Mouse (Mus musculus): ENCODE measurements around the gene Cd276. TPM values are rescaled to one million over a fixed set of nuclear protein-coding genes. Genes with fewer than 3 reads are reported as not detected.

The Cd276 gene
- 33.2 and 38.1 TPM in 2 replicates for polyA plus RNA-seq (2014; fragmentation: Nextera tagmentation; extraction: Ambion mirVana)

- Histone ChIP-seq H3K4me3 (replicated peaks; ENCODE audit: low read depth, low read length) (peak within 1 kb of the TSS; percentile 85), H3K9ac (replicated peaks; ENCODE audit: low read length) (peak within 1 kb of the TSS; percentile 98), H3K27ac (replicated peaks; ENCODE audit: low read depth, low read length) (peak within 1 kb of the TSS; percentile 99), H3K27me3 (ENCODE audit: control insufficient read depth, insufficient read depth, low read length) (no peaks in the 10 kb centered on the region), H3K4me1 (ENCODE audit: control insufficient read depth, insufficient read depth, low read length) (peaks cover 35% of the 10 kb centered on the region), H3K9me3 (ENCODE audit: control insufficient read depth, low read length) (no peaks in the 10 kb centered on the region), H3K36me3 (ENCODE audit: control insufficient read depth, insufficient read depth, low read length) (no peaks in the 10 kb centered on the region), H3K4me2 (ENCODE audit: low read length) (peak within 1 kb of the TSS; percentile 80)
- DNase-seq (peak; percentile 90), ATAC-seq (ENCODE audit: low FRiP score, low TSS enrichment) (peak; percentile 81)
- under 1% methylated on average over 63 of the region's 68 CpGs for WGBS
These were observed at the start of gene Cd276 for GRCm38 (mm10) chr9:58554908-58555684. TSS of gene Cd276 (minus strand) at chr9:58555437.

- Histone ChIP-seq H3K36me3 (ENCODE audit: control insufficient read depth, insufficient read depth, low read length) (no peaks in the 10 kb centered on the region), H3K27ac (replicated peaks; ENCODE audit: low read depth, low read length) (no peak overlapping the region), H3K4me1 (ENCODE audit: control insufficient read depth, insufficient read depth, low read length) (no peaks in the 10 kb centered on the region), H3K27me3 (ENCODE audit: control insufficient read depth, insufficient read depth, low read length) (no peaks in the 10 kb centered on the region), H3K9me3 (ENCODE audit: control insufficient read depth, low read length) (no peaks in the 10 kb centered on the region), H3K9ac (replicated peaks; ENCODE audit: low read length) (no peak overlapping the region), H3K4me3 (replicated peaks; ENCODE audit: low read depth, low read length) (no peak overlapping the region), H3K4me2 (ENCODE audit: low read length) (no peak overlapping the region)
- no peak for ATAC-seq (ENCODE audit: low FRiP score, low TSS enrichment)
- DNase-seq: no peak
- WGBS: 100% methylated on average over 1 of the region's 1 CpGs
These were observed 40.1 kb upstream of the Cd276 start for GRCm38 (mm10) chr9:58595313-58595712.

GRCm38 (mm10) chr9:58588657-58589056 is 33.4 kb upstream of the Cd276 start:
- H3K27me3 ChIP-seq (ENCODE audit: control insufficient read depth, insufficient read depth, low read length): no peaks in the 10 kb centered on the region
- no peak overlapping the region for H3K9ac ChIP-seq (replicated peaks; ENCODE audit: low read length)
- H3K4me1 ChIP-seq (ENCODE audit: control insufficient read depth, insufficient read depth, low read length): peaks cover 15% of the 10 kb centered on the region
- H3K36me3 ChIP-seq (ENCODE audit: control insufficient read depth, insufficient read depth, low read length): no peaks in the 10 kb centered on the region
- no peak overlapping the region for H3K27ac ChIP-seq (replicated peaks; ENCODE audit: low read depth, low read length)
- ATAC-seq (ENCODE audit: low FRiP score, low TSS enrichment) (no peak), DNase-seq (no peak)
- no peak overlapping the region for H3K4me2 ChIP-seq (ENCODE audit: low read length)
- H3K4me3 ChIP-seq (replicated peaks; ENCODE audit: low read depth, low read length): no peak overlapping the region
- 95% methylated on average over 4 of the region's 4 CpGs for WGBS
- no peaks in the 10 kb centered on the region for H3K9me3 ChIP-seq (ENCODE audit: control insufficient read depth, low read length)

GRCm38 (mm10) chr9:58584323-58584722 is 29.1 kb upstream of the Cd276 start:
- H3K36me3 ChIP-seq (ENCODE audit: control insufficient read depth, insufficient read depth, low read length): no peaks in the 10 kb centered on the region
- peak overlapping the region; percentile 80 for H3K4me2 ChIP-seq (ENCODE audit: low read length)
- no peak overlapping the region for H3K4me3 ChIP-seq (replicated peaks; ENCODE audit: low read depth, low read length)
- ATAC-seq (ENCODE audit: low FRiP score, low TSS enrichment) (no peak), DNase-seq (no peak)
- no peaks in the 10 kb centered on the region for H3K9me3 ChIP-seq (ENCODE audit: control insufficient read depth, low read length)
- H3K27ac ChIP-seq (replicated peaks; ENCODE audit: low read depth, low read length): no peak overlapping the region
- 80% methylated on average over 1 of the region's 1 CpGs for WGBS
- H3K4me1 ChIP-seq (ENCODE audit: control insufficient read depth, insufficient read depth, low read length): peaks cover 15% of the 10 kb centered on the region
- H3K9ac ChIP-seq (replicated peaks; ENCODE audit: low read length): no peak overlapping the region
- H3K27me3 ChIP-seq (ENCODE audit: control insufficient read depth, insufficient read depth, low read length): no peaks in the 10 kb centered on the region

- no peaks in the 10 kb centered on the region for H3K36me3 ChIP-seq (ENCODE audit: control insufficient read depth, insufficient read depth, low read length)
- H3K27ac ChIP-seq (replicated peaks; ENCODE audit: low read depth, low read length): peak overlapping the region; percentile 97
- no peaks in the 10 kb centered on the region for H3K9me3 ChIP-seq (ENCODE audit: control insufficient read depth, low read length)
- H3K4me3 ChIP-seq (replicated peaks; ENCODE audit: low read depth, low read length): peak overlapping the region; percentile 90
- WGBS: 1% methylated on average over 8 of the region's 8 CpGs
- ATAC-seq (ENCODE audit: low FRiP score, low TSS enrichment) (no peak), DNase-seq (peak; percentile 44)
- peaks cover 15% of the 10 kb centered on the region for H3K4me1 ChIP-seq (ENCODE audit: control insufficient read depth, insufficient read depth, low read length)
- H3K4me2 ChIP-seq (ENCODE audit: low read length): peak overlapping the region; percentile 80
- H3K27me3 ChIP-seq (ENCODE audit: control insufficient read depth, insufficient read depth, low read length): no peaks in the 10 kb centered on the region
- peak overlapping the region; percentile 97 for H3K9ac ChIP-seq (replicated peaks; ENCODE audit: low read length)
These were observed 28.0 kb upstream of the Cd276 start for GRCm38 (mm10) chr9:58583267-58583641.

- peak overlapping the region; percentile 97 for H3K27ac ChIP-seq (replicated peaks; ENCODE audit: low read depth, low read length)
- peak overlapping the region; percentile 97 for H3K9ac ChIP-seq (replicated peaks; ENCODE audit: low read length)
- H3K27me3 ChIP-seq (ENCODE audit: control insufficient read depth, insufficient read depth, low read length): no peaks in the 10 kb centered on the region
- H3K4me1 ChIP-seq (ENCODE audit: control insufficient read depth, insufficient read depth, low read length): peaks cover 15% of the 10 kb centered on the region
- no peak for DNase-seq
- under 1% methylated on average over 42 of the region's 42 CpGs for WGBS
- no peak; the same call in 1 of the 2 replicates for ATAC-seq (ENCODE audit: low FRiP score, low TSS enrichment)
- no peaks in the 10 kb centered on the region for H3K36me3 ChIP-seq (ENCODE audit: control insufficient read depth, insufficient read depth, low read length)
- H3K4me2 ChIP-seq (ENCODE audit: low read length): peak overlapping the region; percentile 80
- H3K9me3 ChIP-seq (ENCODE audit: control insufficient read depth, low read length): no peaks in the 10 kb centered on the region
- peak overlapping the region; percentile 90 for H3K4me3 ChIP-seq (replicated peaks; ENCODE audit: low read depth, low read length)
These were observed 27.5 kb upstream of the Cd276 start for GRCm38 (mm10) chr9:58582581-58583266.

- WGBS: 2% methylated on average over 47 of the region's 56 CpGs
- H3K4me3 ChIP-seq (replicated peaks; ENCODE audit: low read depth, low read length): peak within 1 kb of the TSS; percentile 90
- peak within 1 kb of the TSS; percentile 97 for H3K27ac ChIP-seq (replicated peaks; ENCODE audit: low read depth, low read length)
- DNase-seq: peak; percentile 99
- H3K4me2 ChIP-seq (ENCODE audit: low read length): peak within 1 kb of the TSS; percentile 80
- H3K4me1 ChIP-seq (ENCODE audit: control insufficient read depth, insufficient read depth, low read length): peaks cover 15% of the 10 kb centered on the region
- H3K9me3 ChIP-seq (ENCODE audit: control insufficient read depth, low read length): no peaks in the 10 kb centered on the region
- H3K9ac ChIP-seq (replicated peaks; ENCODE audit: low read length): peak within 1 kb of the TSS; percentile 97
- ATAC-seq (ENCODE audit: low FRiP score, low TSS enrichment): peak; percentile 99
- no peaks in the 10 kb centered on the region for H3K27me3 ChIP-seq (ENCODE audit: control insufficient read depth, insufficient read depth, low read length)
- no peaks in the 10 kb centered on the region for H3K36me3 ChIP-seq (ENCODE audit: control insufficient read depth, insufficient read depth, low read length)
These were observed 26.8 kb upstream of the Cd276 start, which contains the start of gene Nptn for GRCm38 (mm10) chr9:58581958-58582540. TSS of gene Nptn (plus strand) at chr9:58582240.

GRCm38 (mm10) chr9:58581283-58581930 is 26.2 kb upstream of the Cd276 start:
- ATAC-seq (ENCODE audit: low FRiP score, low TSS enrichment) (peak; percentile 43), DNase-seq (no peak)
- Histone ChIP-seq H3K4me1 (ENCODE audit: control insufficient read depth, insufficient read depth, low read length) (peaks cover 15% of the 10 kb centered on the region), H3K9me3 (ENCODE audit: control insufficient read depth, low read length) (no peaks in the 10 kb centered on the region), H3K36me3 (ENCODE audit: control insufficient read depth, insufficient read depth, low read length) (no peaks in the 10 kb centered on the region), H3K27me3 (ENCODE audit: control insufficient read depth, insufficient read depth, low read length) (no peaks in the 10 kb centered on the region), H3K27ac (replicated peaks; ENCODE audit: low read depth, low read length) (peak overlapping the region; percentile 70), H3K9ac (replicated peaks; ENCODE audit: low read length) (peak overlapping the region; percentile 48), H3K4me2 (ENCODE audit: low read length) (peak overlapping the region; percentile 57), H3K4me3 (replicated peaks; ENCODE audit: low read depth, low read length) (peak overlapping the region; percentile 90)
- 37% methylated on average over 8 of the region's 8 CpGs for WGBS
